Mouse (Mus musculus) kidney, postnatal 14 days (tissue): ENCODE measurements around the gene Rdm1.

Experiments
- DNase-seq: peaks from one replicate; pipeline ENCODE4 v3.0.0; 2022; ENCODE audit warnings: mixed read lengths

Rdm1 gene

GRCm38 (mm10) chr11:101657886-101658750, 31.1 kb downstream of the Rdm1 start:
- DNase-seq = peak; percentile 86

GRCm38 (mm10) chr11:101658751-101659558, 32.0 kb downstream of the Rdm1 start:
- peak; percentile 73 for DNase-seq

GRCm38 (mm10) chr11:101661191-101661590, 34.2 kb downstream of the Rdm1 start:
- DNase-seq = no peak

GRCm38 (mm10) chr11:101661786-101662185, 34.8 kb downstream of the Rdm1 start:
- no peak for DNase-seq

- DNase-seq = no peak
Observed at GRCm38 (mm10) chr11:101663229-101664027, 36.4 kb downstream of the Rdm1 start.

GRCm38 (mm10) chr11:101664825-101665635, 38.0 kb downstream of the Rdm1 start, which contains the start of gene Arl4d:
Arl4d (plus strand) TSS chr11:101665541.
- peak; percentile 98 for DNase-seq

- no peak for DNase-seq
Observed at GRCm38 (mm10) chr11:101665636-101665992, 38.6 kb downstream of the Rdm1 start.

- DNase-seq = peak; percentile 38
Observed at GRCm38 (mm10) chr11:101666626-101667345, 39.8 kb downstream of the Rdm1 start.

- DNase-seq = peak; percentile 75
Observed at GRCm38 (mm10) chr11:101667871-101668532, 41.0 kb downstream of the Rdm1 start.

- peak; percentile 73 for DNase-seq
Observed at GRCm38 (mm10) chr11:101668546-101669261, 41.7 kb downstream of the Rdm1 start.

GRCm38 (mm10) chr11:101670334-101670733, 43.3 kb downstream of the Rdm1 start:
- no peak for DNase-seq

GRCm38 (mm10) chr11:101671255-101671654, 44.3 kb downstream of the Rdm1 start:
- no peak for DNase-seq

GRCm38 (mm10) chr11:101673010-101673642, 46.1 kb downstream of the Rdm1 start:
- DNase-seq = peak; percentile 51

GRCm38 (mm10) chr11:101674106-101674505, 47.1 kb downstream of the Rdm1 start:
- DNase-seq = no peak

GRCm38 (mm10) chr11:101675349-101675748, 48.4 kb downstream of the Rdm1 start:
- peak; percentile 71 for DNase-seq

GRCm38 (mm10) chr11:101677655-101678054, 50.7 kb downstream of the Rdm1 start:
- DNase-seq = no peak

- DNase-seq = no peak
Observed at GRCm38 (mm10) chr11:101678770-101679169, 51.8 kb downstream of the Rdm1 start.

GRCm38 (mm10) chr11:101679907-101680306, 52.9 kb downstream of the Rdm1 start:
- DNase-seq = peak; percentile 56

GRCm38 (mm10) chr11:101680634-101681325, 53.8 kb downstream of the Rdm1 start:
- no peak for DNase-seq
